Mouse (Mus musculus) adrenal gland, postnatal 14 days (tissue): ENCODE measurements around the gene Mia3. TPM values are rescaled to one million over a fixed set of nuclear protein-coding genes. Genes with fewer than 3 reads are reported as not detected.
"Not testable (repeated sequence)": the region's sequence is repeated elsewhere in the genome, so short reads cannot be mapped to it uniquely, and the experiment has no call there.

Experiments
- DNase-seq: peaks from one replicate; pipeline ENCODE4 v3.0.0; 2021; ENCODE audit warnings: mixed read lengths
- total RNA-seq: library from RNA; stranded (reverse); gene quantifications from 2 replicates; pipeline ENCODE4 v1.2.3, GENCODE M21; 2021

Mia3 gene
- total RNA-seq, 1 experiment from 2014 or later, result 174 TPM

- DNase-seq, result peak; percentile 95
Measured at GRCm38 (mm10) chr1:183344886-183345816, 24.2 kb downstream of the Mia3 start.

DNA sequence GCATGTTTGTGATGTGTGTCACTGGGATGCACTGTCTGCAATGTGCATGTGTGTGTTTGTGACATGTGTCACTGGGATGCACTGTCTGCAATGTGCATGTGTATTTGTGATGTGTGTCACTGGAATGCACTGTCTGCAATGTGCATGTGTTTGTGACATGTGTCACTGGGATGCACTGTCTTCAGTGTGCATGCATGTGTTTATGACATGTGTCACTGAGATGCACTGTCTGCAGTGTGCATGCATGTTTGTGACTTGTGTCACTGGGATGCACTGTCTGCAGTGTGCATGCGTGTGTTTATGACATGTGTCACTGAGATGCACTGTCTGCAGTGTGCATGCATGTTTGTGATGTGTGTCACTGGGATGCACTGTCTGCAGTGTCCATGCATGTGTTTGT lies 26.5 kb downstream of the Mia3 start:
- DNase-seq, result not testable (repeated sequence)

GRCm38 (mm10) chr1:183327171-183327570 lies 42.2 kb downstream of the Mia3 start:
- peak; percentile 31 for DNase-seq

DNA sequence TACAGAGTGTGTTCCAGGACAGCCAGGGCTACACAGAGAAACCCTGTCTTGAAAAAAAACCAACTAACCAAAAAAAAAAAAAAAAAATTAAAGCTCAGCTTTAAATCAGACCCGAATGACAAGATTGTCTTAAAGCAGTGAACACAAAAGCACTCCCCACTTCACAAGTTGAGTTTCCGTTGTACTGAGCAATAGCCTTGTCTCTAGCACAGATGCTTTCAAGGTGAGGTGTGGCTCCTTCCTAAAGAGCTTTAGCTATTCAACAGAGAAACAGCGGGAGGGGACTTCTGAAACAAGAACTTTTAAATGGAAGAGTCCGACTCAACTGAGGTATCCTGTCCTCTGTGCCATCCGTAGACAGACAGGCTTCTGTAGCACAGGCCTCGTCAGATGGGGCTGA lies 44.9 kb downstream of the Mia3 start:
- DNase-seq, result no peak

DNA sequence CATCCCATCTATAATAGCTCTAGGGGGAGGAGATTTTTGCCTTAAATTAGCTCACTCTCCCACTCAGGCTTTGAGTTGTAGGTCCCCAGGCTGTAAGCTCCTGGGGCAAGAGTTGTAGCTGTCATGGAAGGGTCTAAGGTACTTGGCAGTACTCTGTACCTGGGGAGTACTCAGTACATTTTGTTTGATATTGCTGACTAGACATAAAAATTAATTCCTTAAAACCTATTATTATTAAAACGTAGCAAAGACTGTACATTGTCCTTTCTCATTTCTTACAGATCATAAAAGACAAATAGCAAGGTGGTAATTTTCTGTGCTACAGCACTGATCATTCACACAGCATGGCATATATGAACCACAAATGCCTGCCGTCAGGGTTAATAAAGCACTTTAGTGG lies 45.4 kb downstream of the Mia3 start:
- no peak for DNase-seq

- DNase-seq, result not testable (repeated sequence)
Measured at GRCm38 (mm10) chr1:183322496-183322895, 46.9 kb downstream of the Mia3 start.

- no peak for DNase-seq
Measured at GRCm38 (mm10) chr1:183320708-183321107, 48.6 kb downstream of the Mia3 start.

GRCm38 (mm10) chr1:183315783-183316182 lies 53.6 kb downstream of the Mia3 start:
- peak; percentile 17 for DNase-seq

GRCm38 (mm10) chr1:183312076-183312475 lies 57.3 kb downstream of the Mia3 start:
- DNase-seq, result no peak

- not testable (repeated sequence) for DNase-seq
Measured at GRCm38 (mm10) chr1:183309601-183310000, 59.8 kb downstream of the Mia3 start.

DNA sequence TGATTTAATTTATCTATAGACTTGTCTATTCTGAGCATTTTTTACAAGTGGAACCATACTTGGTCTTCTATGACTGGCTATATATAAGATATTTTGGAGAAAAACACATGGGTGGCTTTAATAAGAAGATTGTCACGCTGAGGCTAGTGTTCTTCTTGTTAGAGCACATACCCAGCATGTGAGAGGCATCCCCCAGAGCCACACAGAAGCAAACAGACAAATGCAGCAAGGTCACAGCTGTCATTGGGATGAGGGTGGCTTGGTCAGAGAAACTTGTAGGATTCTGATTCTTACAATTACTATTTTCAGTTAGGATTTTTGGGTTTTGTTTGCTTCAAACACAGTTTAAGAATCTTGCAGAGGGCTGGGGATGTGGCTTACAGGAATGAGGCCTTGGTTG lies 60.9 kb downstream of the Mia3 start:
- no peak for DNase-seq

DNA sequence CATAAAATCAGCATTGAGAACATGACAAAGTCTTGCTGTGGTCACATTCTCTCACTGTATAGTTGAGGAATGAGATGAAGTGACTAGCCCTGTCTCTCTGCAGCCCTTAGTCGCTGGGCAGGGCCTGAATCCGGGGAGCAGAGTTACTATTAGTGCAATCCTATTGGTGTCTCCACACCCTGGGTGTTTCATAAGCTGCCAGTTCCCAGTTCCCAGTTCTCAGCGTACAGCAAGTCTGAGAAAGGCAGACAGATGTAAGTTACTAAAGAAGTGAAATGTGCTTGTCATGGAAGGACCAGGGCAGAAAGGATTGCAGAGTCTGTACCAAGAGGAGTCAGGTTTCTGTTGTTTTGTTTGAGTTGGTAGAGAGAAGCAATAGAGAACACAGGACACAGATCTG lies 61.8 kb downstream of the Mia3 start:
- no peak for DNase-seq

DNA sequence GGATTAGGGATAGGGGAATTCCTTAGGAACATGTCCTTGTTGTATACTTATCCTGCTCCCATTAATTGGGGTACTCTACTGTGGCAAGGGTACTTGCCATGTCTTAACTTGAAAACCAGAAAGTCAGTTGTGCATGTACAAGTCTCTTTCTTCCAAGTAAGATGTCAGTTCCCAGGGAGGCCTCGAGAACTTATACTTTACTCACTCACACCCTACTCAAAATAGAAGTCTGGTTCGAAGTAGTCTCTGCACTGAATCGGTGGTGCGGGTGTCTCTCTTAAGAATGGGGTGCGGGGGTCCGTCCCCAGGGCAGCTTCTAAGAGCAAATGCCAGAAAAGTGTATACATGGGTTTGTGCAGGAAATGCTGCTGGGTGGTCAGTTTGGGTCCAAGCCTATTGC lies 70.2 kb downstream of the Mia3 start:
- DNase-seq, result peak; percentile 85

DNA sequence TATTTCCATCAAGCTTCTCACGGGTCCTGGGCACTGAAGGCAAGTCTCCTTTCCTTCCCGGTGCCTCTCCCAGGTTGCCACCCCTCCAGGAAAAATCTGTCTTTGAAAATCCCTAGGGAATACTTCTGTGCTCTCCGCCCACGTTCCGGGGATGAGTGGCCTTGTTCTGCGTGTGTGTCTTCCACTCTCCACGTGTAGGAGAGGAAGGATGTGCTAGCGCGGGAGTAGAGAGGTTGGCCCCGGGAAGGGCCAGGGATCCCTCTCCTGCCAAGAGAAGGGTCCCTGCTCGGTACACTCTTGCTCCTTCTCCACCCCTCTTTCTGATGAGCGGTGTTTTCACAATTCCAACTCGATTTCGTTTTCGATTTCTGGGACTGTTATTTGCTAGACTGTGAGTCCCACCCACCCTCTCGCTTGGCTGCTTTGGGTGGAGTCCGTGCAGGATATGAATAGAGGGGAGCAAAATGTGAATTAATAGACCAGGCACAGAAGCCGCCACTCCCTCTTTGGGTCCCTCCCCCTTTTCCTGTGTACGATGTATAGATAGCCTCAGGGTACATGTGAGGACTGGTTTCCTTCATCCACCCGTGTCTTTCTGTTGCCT lies 71.4 kb downstream of the Mia3 start:
- peak; percentile 54 for DNase-seq

- DNase-seq, result no peak
Measured at GRCm38 (mm10) chr1:183297473-183297885, 71.9 kb downstream of the Mia3 start.

GRCm38 (mm10) chr1:183296877-183297383 lies 72.4 kb downstream of the Mia3 start, which contains the start of gene Brox:
Gene Brox (minus strand): TSS chr1:183297269.
- peak; percentile 98 for DNase-seq

GRCm38 (mm10) chr1:183296465-183296864 lies 72.9 kb downstream of the Mia3 start, which contains the start of gene Aida:
Gene Aida (plus strand): TSS chr1:183296590.
- peak; percentile 71 for DNase-seq

DNA sequence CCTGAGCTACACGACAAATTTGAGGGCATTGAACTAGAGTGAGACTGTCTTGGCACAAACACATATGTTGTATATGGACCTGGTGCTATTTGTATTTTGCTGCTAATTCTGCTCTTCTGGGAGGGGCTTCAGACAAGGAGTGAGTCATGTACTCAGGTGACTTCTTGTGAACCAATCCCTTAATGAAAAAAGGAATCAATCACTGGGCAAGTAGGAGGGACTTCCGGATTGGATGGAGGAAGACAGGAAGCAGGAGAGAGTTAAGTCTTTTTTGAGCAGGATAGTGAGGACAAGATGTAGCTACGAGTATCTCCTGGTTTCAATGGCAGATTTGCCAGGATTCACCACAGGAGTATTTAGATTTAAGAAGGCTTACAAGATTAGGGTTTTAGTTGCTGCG lies 79.8 kb downstream of the Mia3 start:
- DNase-seq, result no peak

DNA sequence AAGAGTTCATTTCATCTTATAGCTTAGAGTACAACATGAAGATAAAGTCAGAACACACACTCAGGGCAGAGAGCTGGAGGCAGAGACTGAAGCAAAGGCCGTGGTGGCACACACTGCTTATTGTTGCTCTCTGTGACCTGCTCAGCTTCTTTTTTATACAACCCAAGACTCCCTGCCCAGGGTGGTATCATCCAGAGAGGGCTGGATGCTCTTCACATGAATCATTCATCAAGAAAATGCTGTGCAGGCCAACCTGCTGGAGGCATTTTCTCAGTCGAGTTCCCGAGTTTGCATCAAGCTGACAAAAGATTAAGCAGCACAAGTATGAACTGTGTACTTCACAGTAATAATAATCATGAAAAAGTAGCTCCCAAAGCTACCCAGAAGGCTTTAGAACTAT lies 81.0 kb downstream of the Mia3 start:
- no peak for DNase-seq
